Mouse (Mus musculus): ENCODE measurements at regions not wholly inside any gene's neighbourhood (a gene's known extent, or its start where the extent isn't known, plus 50 kb on each side); places are given as distances from the start of the nearest gene placed in this dataset.

DNA sequence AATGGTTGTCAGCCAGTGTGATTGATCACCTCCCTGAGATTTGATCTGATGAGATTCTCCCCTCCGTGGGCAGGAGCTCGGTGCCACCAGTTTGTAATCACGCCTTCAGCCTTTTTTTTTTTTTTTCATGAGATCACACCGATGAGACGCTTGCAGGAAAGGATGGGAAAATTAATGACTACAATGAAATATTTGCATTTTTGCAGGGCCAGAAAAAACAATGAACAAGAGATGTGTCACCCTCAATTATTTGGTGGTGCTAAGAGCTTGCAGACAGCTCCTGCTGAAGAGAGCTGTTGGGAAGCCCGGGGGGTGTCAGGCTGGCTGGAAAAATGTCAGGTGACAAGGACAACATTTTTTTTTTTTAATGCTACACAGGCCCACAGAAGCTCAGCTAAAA lies 227.6 kb upstream of the Irx3 start:
- Histone ChIP-seq H3K9ac (replicated peaks; ENCODE audit: low read depth) (no peak overlapping the region), H3K4me3 (ENCODE audit: low read depth, low read length) (no peak overlapping the region), H3K9me3 (ENCODE audit: low read length) (no peaks in the 10 kb centered on the region), H3K4me1 (ENCODE audit: insufficient read depth, low read depth, low read length) (no peaks in the 10 kb centered on the region), H3K27ac (ENCODE audit: low read length) (no peak overlapping the region), H3K36me3 (ENCODE audit: insufficient read depth, low read length) (no peaks in the 10 kb centered on the region), H3K27me3 (replicated peaks; ENCODE audit: insufficient read depth, low read length) (peaks cover 5% of the 10 kb centered on the region; the same call in 1 of the 2 replicates), H3K4me2 (replicated peaks; ENCODE audit: low read depth, low read length) (no peak overlapping the region)
- TF ChIP-seq EP300 (IDR thresholded peaks at IDR 0.05) (no peak), CTCF (IDR thresholded peaks at IDR 0.05) (no peak)
- WGBS: 34% methylated on average over 6 of the region's 6 CpGs
- no peak for DNase-seq (ENCODE audit: low spot score)
- no peak for ATAC-seq

GRCm38 (mm10) chr8:92028308-92028707 lies 226.4 kb upstream of the Irx3 start:
- 23% methylated on average over 6 of the region's 6 CpGs for WGBS
- peaks cover 5% of the 10 kb centered on the region; the same call in 1 of the 2 replicates for H3K27me3 ChIP-seq (replicated peaks; ENCODE audit: insufficient read depth, low read length)

GRCm38 (mm10) chr8:92024133-92024532 lies 222.3 kb upstream of the Irx3 start:
- no peaks in the 10 kb centered on the region for H3K9me3 ChIP-seq (ENCODE audit: low read length)
- no peak for ATAC-seq
- no peak overlapping the region for H3K4me3 ChIP-seq (ENCODE audit: low read depth, low read length)
- no peak overlapping the region for H3K27ac ChIP-seq (ENCODE audit: low read length)
- H3K9ac ChIP-seq (replicated peaks; ENCODE audit: low read depth): no peak overlapping the region
- 19% methylated on average over 8 of the region's 8 CpGs for WGBS
- H3K4me2 ChIP-seq (replicated peaks; ENCODE audit: low read depth, low read length): peak overlapping the region; percentile 29; the same call in 1 of the 2 replicates
- DNase-seq (ENCODE audit: low spot score): peak; percentile 38
- H3K4me1 ChIP-seq (ENCODE audit: insufficient read depth, low read depth, low read length): no peaks in the 10 kb centered on the region
- TF ChIP-seq EP300 (IDR thresholded peaks at IDR 0.05) (no peak), CTCF (IDR thresholded peaks at IDR 0.05) (no peak)
- peaks cover 5% of the 10 kb centered on the region; the same call in 1 of the 2 replicates for H3K27me3 ChIP-seq (replicated peaks; ENCODE audit: insufficient read depth, low read length)
- no peaks in the 10 kb centered on the region for H3K36me3 ChIP-seq (ENCODE audit: insufficient read depth, low read length)

More at GRCm38 (mm10) chr8:92028308-92028707, 226.4 kb upstream of the Irx3 start:
- Histone ChIP-seq H3K9me3 (ENCODE audit: low read length) (no peaks in the 10 kb centered on the region), H3K4me3 (ENCODE audit: low read depth, low read length) (no peak overlapping the region), H3K4me1 (ENCODE audit: insufficient read depth, low read depth, low read length) (no peaks in the 10 kb centered on the region), H3K9ac (replicated peaks; ENCODE audit: low read depth) (no peak overlapping the region), H3K36me3 (ENCODE audit: insufficient read depth, low read length) (no peaks in the 10 kb centered on the region), H3K4me2 (replicated peaks; ENCODE audit: low read depth, low read length) (no peak overlapping the region), H3K27ac (ENCODE audit: low read length) (no peak overlapping the region)
- ATAC-seq (no peak), DNase-seq (ENCODE audit: low spot score) (no peak)
- TF ChIP-seq CTCF (IDR thresholded peaks at IDR 0.05): no peak
- TF ChIP-seq EP300 (IDR thresholded peaks at IDR 0.05): no peak

GRCm38 (mm10) chr8:92021521-92021920 lies 219.7 kb upstream of the Irx3 start:
- Histone ChIP-seq H3K27me3 (replicated peaks; ENCODE audit: insufficient read depth, low read length) (no peaks in the 10 kb centered on the region), H3K4me2 (replicated peaks; ENCODE audit: low read depth, low read length) (no peak overlapping the region), H3K27ac (ENCODE audit: low read length) (no peak overlapping the region), H3K4me3 (ENCODE audit: low read depth, low read length) (no peak overlapping the region), H3K36me3 (ENCODE audit: insufficient read depth, low read length) (no peaks in the 10 kb centered on the region), H3K4me1 (ENCODE audit: insufficient read depth, low read depth, low read length) (no peaks in the 10 kb centered on the region), H3K9ac (replicated peaks; ENCODE audit: low read depth) (no peak overlapping the region), H3K9me3 (ENCODE audit: low read length) (no peaks in the 10 kb centered on the region)
- TF ChIP-seq CTCF (IDR thresholded peaks at IDR 0.05) (no peak), EP300 (IDR thresholded peaks at IDR 0.05) (no peak)
- ATAC-seq: no peak
- no peak for DNase-seq (ENCODE audit: low spot score)
- 63% methylated on average over 3 of the region's 3 CpGs for WGBS

DNA sequence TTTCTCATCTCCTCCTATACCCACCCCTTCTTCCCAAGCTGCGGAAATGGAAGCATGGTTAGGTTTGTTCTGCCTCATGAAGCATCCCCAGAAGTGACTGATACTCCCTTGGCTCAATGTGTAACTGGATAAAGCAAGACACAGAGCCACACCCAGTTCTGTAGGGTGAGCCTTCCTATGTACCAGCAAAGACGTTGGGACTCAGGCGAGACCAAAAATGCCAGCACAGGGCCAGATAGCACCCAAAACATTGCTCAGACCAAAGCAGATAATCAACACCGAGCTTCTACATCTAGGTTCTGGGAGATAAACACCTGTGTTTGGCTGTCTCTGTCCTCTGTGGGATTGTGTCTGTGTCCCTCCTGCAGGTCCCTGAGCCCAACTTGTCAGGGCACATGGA lies 212.8 kb upstream of the Irx3 start:
- H3K4me2 ChIP-seq (replicated peaks; ENCODE audit: low read depth, low read length): no peak overlapping the region
- H3K36me3 ChIP-seq (ENCODE audit: insufficient read depth, low read length): no peaks in the 10 kb centered on the region
- H3K4me3 ChIP-seq (ENCODE audit: low read depth, low read length): no peak overlapping the region
- TF ChIP-seq CTCF (IDR thresholded peaks at IDR 0.05) (no peak), EP300 (IDR thresholded peaks at IDR 0.05) (no peak)
- H3K27ac ChIP-seq (ENCODE audit: low read length): no peak overlapping the region
- 88% methylated on average over 4 of the region's 4 CpGs for WGBS
- DNase-seq (ENCODE audit: low spot score) (no peak), ATAC-seq (no peak)
- no peak overlapping the region for H3K9ac ChIP-seq (replicated peaks; ENCODE audit: low read depth)
- H3K27me3 ChIP-seq (replicated peaks; ENCODE audit: insufficient read depth, low read length): no peaks in the 10 kb centered on the region
- H3K4me1 ChIP-seq (ENCODE audit: insufficient read depth, low read depth, low read length): no peaks in the 10 kb centered on the region
- no peaks in the 10 kb centered on the region for H3K9me3 ChIP-seq (ENCODE audit: low read length)

DNA sequence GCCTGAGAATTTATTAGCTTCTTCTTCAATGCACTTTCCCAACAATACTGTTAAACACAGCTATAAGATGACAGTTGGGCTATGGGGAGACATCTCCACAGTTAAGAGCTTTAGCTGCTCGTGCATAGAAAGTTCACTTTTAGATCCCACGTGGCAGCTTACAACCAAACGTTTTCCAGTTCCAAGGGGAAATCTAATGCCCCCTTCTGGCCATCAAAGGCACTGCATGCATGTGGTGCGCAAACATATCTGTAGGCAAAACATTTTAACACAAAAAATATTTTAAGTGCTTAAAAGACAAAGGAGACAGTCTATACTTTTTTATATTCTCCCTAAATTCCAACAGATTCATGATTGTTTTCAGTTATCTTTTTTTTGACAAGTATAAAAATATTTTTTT lies 211.3 kb upstream of the Irx3 start:
- Histone ChIP-seq H3K4me3 (ENCODE audit: low read depth, low read length) (no peak overlapping the region), H3K27ac (ENCODE audit: low read length) (no peak overlapping the region), H3K9ac (replicated peaks; ENCODE audit: low read depth) (no peak overlapping the region), H3K27me3 (replicated peaks; ENCODE audit: insufficient read depth, low read length) (no peaks in the 10 kb centered on the region), H3K36me3 (ENCODE audit: insufficient read depth, low read length) (no peaks in the 10 kb centered on the region), H3K4me1 (ENCODE audit: insufficient read depth, low read depth, low read length) (no peaks in the 10 kb centered on the region), H3K9me3 (ENCODE audit: low read length) (no peaks in the 10 kb centered on the region), H3K4me2 (replicated peaks; ENCODE audit: low read depth, low read length) (no peak overlapping the region)
- ATAC-seq (no peak), DNase-seq (ENCODE audit: low spot score) (no peak)
- WGBS: 53% methylated on average over 4 of the region's 4 CpGs
- TF ChIP-seq CTCF (IDR thresholded peaks at IDR 0.05) (peak; percentile 64), EP300 (IDR thresholded peaks at IDR 0.05) (no peak)

DNA sequence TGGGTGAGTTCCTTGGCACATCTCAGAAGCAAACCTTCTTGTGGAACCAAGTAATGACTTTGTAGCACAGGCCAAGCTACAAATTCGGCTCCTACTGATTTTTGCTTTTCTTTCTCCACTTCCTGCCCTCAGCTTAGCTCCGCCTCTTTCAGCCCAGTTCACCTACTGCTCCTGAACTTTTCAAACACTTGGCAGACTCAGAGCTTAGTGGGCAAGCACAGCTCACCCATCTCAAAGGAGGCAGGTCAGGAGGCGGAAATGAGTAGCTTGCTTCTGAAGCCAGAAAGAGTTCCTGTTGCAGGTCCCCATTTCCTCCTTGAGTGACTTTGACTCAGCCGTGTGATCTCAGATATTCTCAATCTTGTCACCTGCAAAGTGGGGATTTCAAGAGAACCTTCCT lies 208.5 kb upstream of the Irx3 start:
- no peak overlapping the region for H3K9ac ChIP-seq (replicated peaks; ENCODE audit: low read depth)
- no peak overlapping the region for H3K4me2 ChIP-seq (replicated peaks; ENCODE audit: low read depth, low read length)
- ATAC-seq: no peak
- H3K27ac ChIP-seq (ENCODE audit: low read length): no peak overlapping the region
- DNase-seq (ENCODE audit: low spot score): no peak
- 57% methylated on average over 4 of the region's 4 CpGs for WGBS
- H3K4me1 ChIP-seq (ENCODE audit: insufficient read depth, low read depth, low read length): no peaks in the 10 kb centered on the region
- H3K27me3 ChIP-seq (replicated peaks; ENCODE audit: insufficient read depth, low read length): no peaks in the 10 kb centered on the region
- no peaks in the 10 kb centered on the region for H3K36me3 ChIP-seq (ENCODE audit: insufficient read depth, low read length)
- TF ChIP-seq CTCF (IDR thresholded peaks at IDR 0.05) (no peak), EP300 (IDR thresholded peaks at IDR 0.05) (no peak)
- H3K4me3 ChIP-seq (ENCODE audit: low read depth, low read length): no peak overlapping the region
- H3K9me3 ChIP-seq (ENCODE audit: low read length): no peaks in the 10 kb centered on the region

All from lung, postnatal 0 days (tissue).